Mouse (Mus musculus) frontal cortex, adult 2 months (tissue): ENCODE results near the gene Prss16. TPM values are rescaled to one million over a fixed set of nuclear protein-coding genes. Genes with fewer than 3 reads are reported as not detected.

Experiments used
- DNase-seq, 2 experiments: peaks; one replicate each; pipeline ENCODE4 v3.0.0; 2022; ENCODE audit warnings: low spot score in 1 of 2; ENCODE audit errors: extremely low spot score in 1 of 2
- polyA plus RNA-seq: library from polyadenylated mRNA; depleted of rRNA; stranded (reverse); fragments of >200 nt; gene quantifications from 2 replicates; pipeline ENCODE4 v1.2.3, GENCODE M21; 2012

The Prss16 gene
- polyA plus RNA-seq, 1 experiment: 0.56 TPM

- no peak for DNase-seq
Observed at GRCm38 (mm10) chr13:22036149-22036956, 26.8 kb upstream of the Prss16 start.

- DNase-seq: peak; percentile 91 to 96
Observed at GRCm38 (mm10) chr13:22035267-22036148, 26.0 kb upstream of the Prss16 start, which contains the start of the genes Hist1h2ah and Hist1h2bk. TSS of gene Hist1h2ah (minus strand) at chr13:22035568. TSS of gene Hist1h2bk (plus strand) at chr13:22035870.

GRCm38 (mm10) chr13:22034443-22035266 is 25.1 kb upstream of the Prss16 start:
- no peak for DNase-seq

GRCm38 (mm10) chr13:22033741-22034442 is 24.4 kb upstream of the Prss16 start:
- no peak for DNase-seq

GRCm38 (mm10) chr13:22030493-22030892 is 21.0 kb upstream of the Prss16 start:
- peak in 1 of 2 experiments; percentile 67 for DNase-seq

- DNase-seq: no peak
Observed at GRCm38 (mm10) chr13:22029928-22030327, 20.4 kb upstream of the Prss16 start.

GRCm38 (mm10) chr13:22028673-22029460 is 19.3 kb upstream of the Prss16 start:
- peak; percentile 84 to 98 for DNase-seq

- peak; percentile 49 to 96 for DNase-seq
Observed at GRCm38 (mm10) chr13:22026058-22027031, 16.8 kb upstream of the Prss16 start.

- peak in 1 of 2 experiments; percentile 88 for DNase-seq
Observed at GRCm38 (mm10) chr13:22022241-22022640, 12.7 kb upstream of the Prss16 start.

GRCm38 (mm10) chr13:22021581-22021980 is 12.0 kb upstream of the Prss16 start:
- no peak for DNase-seq

- peak in 1 of 2 experiments; percentile 81 for DNase-seq
Observed at GRCm38 (mm10) chr13:22020901-22021339, 11.4 kb upstream of the Prss16 start.

- DNase-seq: no peak
Observed at GRCm38 (mm10) chr13:22019934-22020835, 10.6 kb upstream of the Prss16 start.

GRCm38 (mm10) chr13:22015479-22016450 is 6.2 kb upstream of the Prss16 start:
- peak in 1 of 2 experiments; percentile 85 for DNase-seq

GRCm38 (mm10) chr13:22014411-22014845 is 4.9 kb upstream of the Prss16 start:
- DNase-seq: no peak

- no peak for DNase-seq
Observed at GRCm38 (mm10) chr13:22013716-22014115, 4.2 kb upstream of the Prss16 start.
